Comparison of ENCODE assay signal across 18 mouse cellular contexts in genomic region chr10:20268945-20269344, GRCm38 (mm10). TPM values are rescaled to one million over a fixed set of nuclear protein-coding genes. Genes with fewer than 3 reads are reported as not detected.
DNase-seq lines count a peak whose midpoint lies in the region; ATAC-seq and TF ChIP-seq lines count a peak whose summit lies in the region.
"Had no signal": no experiment of that assay in that cellular context is flagged by ENCODE, and none has a peak within 500 bp of the region (broad histone marks: within the 10 kb centered on the region; RNA-seq: fewer than 3 reads in every experiment).

No protein-coding gene starts in this region.

- no peaks in the 10 kb centered on the region for H3K4me1 ChIP-seq in forebrain, postnatal 0 days (ENCODE audit: insufficient read depth)
- no peaks in the 10 kb centered on the region for H3K4me1 ChIP-seq in forebrain, embryonic 13.5 days
- H3K4me1 ChIP-seq in midbrain, embryonic 11.5 days (ENCODE audit: control insufficient read depth, insufficient read depth, low read length): no peaks in the 10 kb centered on the region
- no peaks in the 10 kb centered on the region for H3K4me1 ChIP-seq in midbrain, postnatal 0 days (ENCODE audit: insufficient read depth, low read length)
- H3K4me1 ChIP-seq in hindbrain, embryonic 14.5 days (replicated peaks; ENCODE audit: control insufficient read depth, insufficient read depth, low read length): no peaks in the 10 kb centered on the region
- H3K4me1 ChIP-seq: embryonic facial prominence, embryonic 12.5 days; forebrain, embryonic 12.5 days had no signal

- no peak overlapping the region for H3K27ac ChIP-seq in forebrain, postnatal 0 days (ENCODE audit: low read depth, low read length)
- H3K27ac ChIP-seq in forebrain, embryonic 13.5 days: no peak overlapping the region
- no peak overlapping the region for H3K27ac ChIP-seq in midbrain, embryonic 11.5 days (ENCODE audit: low read depth, low read length)
- H3K27ac ChIP-seq in midbrain, postnatal 0 days (ENCODE audit: low read depth, low read length): no peak overlapping the region
- H3K27ac ChIP-seq in hindbrain, embryonic 14.5 days: no peak overlapping the region
- H3K27ac ChIP-seq: embryonic facial prominence, embryonic 12.5 days; forebrain, embryonic 12.5 days; heart, adult 2 months; heart, embryonic 15.5 days had no signal

- no peak overlapping the region for H3K4me3 ChIP-seq in forebrain, postnatal 0 days (ENCODE audit: low read depth, low read length)
- H3K4me3 ChIP-seq in forebrain, embryonic 13.5 days: no peak overlapping the region
- H3K4me3 ChIP-seq in midbrain, embryonic 11.5 days (ENCODE audit: low read depth, low read length): no peak overlapping the region
- no peak overlapping the region for H3K4me3 ChIP-seq in midbrain, postnatal 0 days (ENCODE audit: low read depth, low read length)
- H3K4me3 ChIP-seq in hindbrain, embryonic 14.5 days (replicated peaks; ENCODE audit: low read length): no peak overlapping the region
- H3K4me3 ChIP-seq: embryonic facial prominence, embryonic 12.5 days; forebrain, embryonic 12.5 days; heart, adult 2 months; heart, embryonic 15.5 days had no signal

- WGBS in forebrain, postnatal 0 days: 41% methylated on average over 7 of the region's 7 CpGs
- 60% methylated on average over 7 of the region's 7 CpGs for WGBS in forebrain, embryonic 13.5 days
- 73% methylated on average over 7 of the region's 7 CpGs for WGBS in midbrain, embryonic 11.5 days
- WGBS in midbrain, postnatal 0 days: 67% methylated on average over 7 of the region's 7 CpGs
- WGBS in hindbrain, embryonic 14.5 days: 63% methylated on average over 7 of the region's 7 CpGs

- no peaks in the 10 kb centered on the region for H3K9me3 ChIP-seq in forebrain, postnatal 0 days (ENCODE audit: low read length)
- no peaks in the 10 kb centered on the region for H3K9me3 ChIP-seq in forebrain, embryonic 13.5 days (replicated peaks)
- H3K9me3 ChIP-seq in midbrain, embryonic 11.5 days (ENCODE audit: control insufficient read depth, low read length): no peaks in the 10 kb centered on the region
- no peaks in the 10 kb centered on the region for H3K9me3 ChIP-seq in midbrain, postnatal 0 days (ENCODE audit: low read length)
- no peaks in the 10 kb centered on the region for H3K9me3 ChIP-seq in hindbrain, embryonic 14.5 days (ENCODE audit: control insufficient read depth, low read length)
- H3K9me3 ChIP-seq: embryonic facial prominence, embryonic 12.5 days; forebrain, embryonic 12.5 days; heart, embryonic 15.5 days had no signal

- TF ChIP-seq CTCF in forebrain, postnatal 0 days (IDR thresholded peaks at IDR 0.05; ENCODE audit: low read depth): no peak
- TF ChIP-seq CTCF in midbrain, postnatal 0 days (IDR thresholded peaks at IDR 0.05): no peak

- H3K27me3 ChIP-seq in forebrain, postnatal 0 days (ENCODE audit: insufficient read depth, low read length): no peaks in the 10 kb centered on the region
- H3K27me3 ChIP-seq in forebrain, embryonic 13.5 days: no peaks in the 10 kb centered on the region
- H3K27me3 ChIP-seq in midbrain, embryonic 11.5 days (ENCODE audit: control insufficient read depth, insufficient read depth, low read length): no peaks in the 10 kb centered on the region
- H3K27me3 ChIP-seq in midbrain, postnatal 0 days (ENCODE audit: insufficient read depth, low read length): no peaks in the 10 kb centered on the region
- H3K27me3 ChIP-seq in hindbrain, embryonic 14.5 days (ENCODE audit: control insufficient read depth, insufficient read depth, low read length): no peaks in the 10 kb centered on the region
- H3K27me3 ChIP-seq: forebrain, embryonic 12.5 days; heart, embryonic 15.5 days had no signal

- peak; percentile 70 for ATAC-seq in forebrain, postnatal 0 days
- no peak for ATAC-seq in forebrain, embryonic 13.5 days
- no peak for ATAC-seq in midbrain, embryonic 11.5 days (ENCODE audit: low FRiP score)
- no peak for ATAC-seq in midbrain, postnatal 0 days (ENCODE audit: low FRiP score)
- ATAC-seq in hindbrain, embryonic 14.5 days (ENCODE audit: low FRiP score): 0 out of 2 replicates have a peak, but pooled peaks have one; percentile 2

- H3K9ac ChIP-seq in forebrain, postnatal 0 days: no peak overlapping the region
- H3K9ac ChIP-seq in forebrain, embryonic 13.5 days: no peak overlapping the region
- no peak overlapping the region for H3K9ac ChIP-seq in midbrain, embryonic 11.5 days (ENCODE audit: low read length)
- H3K9ac ChIP-seq in midbrain, postnatal 0 days (replicated peaks; ENCODE audit: low read length, poor library complexity, severe bottlenecking): no peak overlapping the region
- no peak overlapping the region for H3K9ac ChIP-seq in hindbrain, embryonic 14.5 days
- H3K9ac ChIP-seq: embryonic facial prominence, embryonic 12.5 days; forebrain, embryonic 12.5 days; heart, embryonic 15.5 days had no signal

- no peaks in the 10 kb centered on the region for H3K36me3 ChIP-seq in forebrain, postnatal 0 days (ENCODE audit: insufficient read depth)
- H3K36me3 ChIP-seq in forebrain, embryonic 13.5 days (ENCODE audit: poor library complexity, severe bottlenecking): no peaks in the 10 kb centered on the region
- H3K36me3 ChIP-seq in midbrain, embryonic 11.5 days (ENCODE audit: control insufficient read depth, insufficient read depth, low read length): no peaks in the 10 kb centered on the region
- H3K36me3 ChIP-seq in midbrain, postnatal 0 days (ENCODE audit: insufficient read depth, low read length): no peaks in the 10 kb centered on the region
- no peaks in the 10 kb centered on the region for H3K36me3 ChIP-seq in hindbrain, embryonic 14.5 days (replicated peaks; ENCODE audit: control insufficient read depth, insufficient read depth)
- H3K36me3 ChIP-seq: embryonic facial prominence, embryonic 12.5 days; forebrain, embryonic 12.5 days; heart, embryonic 15.5 days had no signal

- DNase-seq in forebrain, postnatal 0 days: no peak
- DNase-seq in midbrain, embryonic 11.5 days (ENCODE audit: low spot score, missing footprints): peak; percentile 76
- no peak for DNase-seq in midbrain, postnatal 0 days (ENCODE audit: low spot score)
- DNase-seq in hindbrain, embryonic 14.5 days (ENCODE audit: low spot score): no peak
- no peak for DNase-seq in thymus, postnatal 10 days (ENCODE audit: low spot score in 2 of 2)
- no peak for DNase-seq in thymus, postnatal 0 days (ENCODE audit: low spot score)
- DNase-seq: adrenal gland, postnatal 10 days; cerebellum, adult 11-12 months; cerebellum, adult 9-10 months; cerebellum, postnatal 25 days; gastrocnemius, postnatal 14 days; heart, adult 2 months; heart, postnatal 14 days had no signal

- H3K4me2 ChIP-seq in forebrain, postnatal 0 days (ENCODE audit: low read depth): no peak overlapping the region
- no peak overlapping the region for H3K4me2 ChIP-seq in forebrain, embryonic 13.5 days
- no peak overlapping the region for H3K4me2 ChIP-seq in midbrain, embryonic 11.5 days
- no peak overlapping the region for H3K4me2 ChIP-seq in midbrain, postnatal 0 days (ENCODE audit: low read depth, low read length, poor library complexity, severe bottlenecking)
- no peak overlapping the region for H3K4me2 ChIP-seq in hindbrain, embryonic 14.5 days (replicated peaks)
- H3K4me2 ChIP-seq: embryonic facial prominence, embryonic 12.5 days; forebrain, embryonic 12.5 days; heart, embryonic 11.5 days; heart, embryonic 15.5 days had no signal

RNA-seq across cellular contexts. Expression of gene Bclaf1, which starts 43.3 kb away (rescaled TPM):
- 141 and 178 TPM in 2 replicates for total RNA-seq in forebrain, postnatal 0 days (2014; rRNA removed)
- polyA plus RNA-seq in forebrain, postnatal 0 days (2015; fragmentation: Nextera tagmentation; extraction: Ambion mirVana): 79.5 and 101 TPM in 2 replicates
- polyA plus RNA-seq in forebrain, embryonic 13.5 days (2015; fragmentation: Nextera tagmentation; extraction: Ambion mirVana): 152 and 170 TPM in 2 replicates
- polyA plus RNA-seq in midbrain, embryonic 11.5 days (2014; fragmentation: Nextera tagmentation; extraction: Ambion mirVana): 176 and 188 TPM in 2 replicates
- 91.1 and 137 TPM in 2 replicates for total RNA-seq in midbrain, postnatal 0 days (2014; rRNA removed)
- 84.8 and 101 TPM in 2 replicates for polyA plus RNA-seq in midbrain, postnatal 0 days (2015; fragmentation: Nextera tagmentation; extraction: Ambion mirVana)
- 115 and 118 TPM in 2 replicates for polyA plus RNA-seq in hindbrain, embryonic 14.5 days (2014; fragmentation: Nextera tagmentation; extraction: Ambion mirVana)
- 110 and 112 TPM in 2 replicates for polyA plus RNA-seq in thymus, postnatal 0 days (2015; fragmentation: Nextera tagmentation; extraction: Ambion mirVana)

Comparison
In these comparisons a context has a peak if more than half of its experiments do, and no peak if none do; other contexts are left out.
1. ATAC-seq: peak in forebrain, postnatal 0 days (single experiment) and hindbrain, embryonic 14.5 days (single experiment); none in forebrain, embryonic 13.5 days (single experiment), midbrain, embryonic 11.5 days (single experiment) and midbrain, postnatal 0 days (single experiment).